Mouse (Mus musculus) brain, embryonic 14.5 days (tissue): ENCODE results near the gene Tob1. TPM values are rescaled to one million over a fixed set of nuclear protein-coding genes. Genes with fewer than 3 reads are reported as not detected.

Experiments used
- DNase-seq: peaks from one replicate; pipeline ENCODE4 v3.0.0-alpha.2; 2011; ENCODE audit warnings: low read depth
- CTCF ChIP-seq: fragments of 200-500 bp; IDR thresholded peaks from 2 replicates; pipeline ENCODE4 v1.5.1; 2012; ENCODE audit warnings: inconsistent platforms, mild to moderate bottlenecking, moderate library complexity, borderline replicate concordance; ENCODE audit not compliant: insufficient read depth, insufficient read length; ENCODE audit errors: extremely low read depth
- POLR2A ChIP-seq: fragments of 200-500 bp; IDR thresholded peaks from 2 replicates; pipeline ENCODE4 v1.6.1; 2012; ENCODE audit warnings: mild to moderate bottlenecking, inconsistent platforms, borderline replicate concordance; ENCODE audit not compliant: poor library complexity, insufficient read depth, insufficient read length, severe bottlenecking; ENCODE audit errors: extremely low read depth
- polyA plus RNA-seq: library from polyadenylated mRNA; depleted of rRNA; stranded (reverse); fragments of >200 nt; gene quantifications from 2 replicates; pipeline ENCODE4 v1.2.3, GENCODE M21; 2012

Gene Tob1
- polyA plus RNA-seq, 1 experiment = 29.9 TPM

GRCm38 (mm10) chr11:94213735-94214594 is 2.7 kb downstream of the Tob1 start:
- TF ChIP-seq CTCF = no peak
- no peak for TF ChIP-seq POLR2A
- peak; percentile 57 for DNase-seq

- DNase-seq = no peak
- TF ChIP-seq CTCF (no peak), POLR2A (no peak)
Observed at GRCm38 (mm10) chr11:94215581-94215980, 4.3 kb downstream of the Tob1 start.

GRCm38 (mm10) chr11:94216247-94216646 is 5.0 kb downstream of the Tob1 start:
- no peak for DNase-seq
- TF ChIP-seq POLR2A (no peak), CTCF (no peak)

- TF ChIP-seq POLR2A (no peak), CTCF (no peak)
- DNase-seq = no peak
Observed at GRCm38 (mm10) chr11:94221257-94221656, 10.0 kb downstream of the Tob1 start.

GRCm38 (mm10) chr11:94223531-94223930 is 12.3 kb downstream of the Tob1 start:
- TF ChIP-seq CTCF (no peak), POLR2A (no peak)
- DNase-seq = no peak

- DNase-seq = peak; percentile 71
Observed at GRCm38 (mm10) chr11:94225985-94226384, 14.7 kb downstream of the Tob1 start.

GRCm38 (mm10) chr11:94228416-94228815 is 17.2 kb downstream of the Tob1 start:
- peak; percentile 45 for DNase-seq
- TF ChIP-seq POLR2A (no peak), CTCF (no peak)

More at GRCm38 (mm10) chr11:94225985-94226384, 14.7 kb downstream of the Tob1 start:
- TF ChIP-seq POLR2A (no peak), CTCF (peak; percentile 55; the same call in 1 of the 2 replicates)

- TF ChIP-seq POLR2A (no peak), CTCF (no peak)
- DNase-seq = peak; percentile 51
Observed at GRCm38 (mm10) chr11:94229207-94229960, 18.1 kb downstream of the Tob1 start.

- DNase-seq = no peak
- no peak for TF ChIP-seq POLR2A
- no peak for TF ChIP-seq CTCF
Observed at GRCm38 (mm10) chr11:94230244-94230643, 19.0 kb downstream of the Tob1 start.

GRCm38 (mm10) chr11:94231821-94232552 is 20.7 kb downstream of the Tob1 start:
- no peak for DNase-seq
- TF ChIP-seq POLR2A (no peak), CTCF (no peak)

GRCm38 (mm10) chr11:94233405-94233804 is 22.2 kb downstream of the Tob1 start:
- TF ChIP-seq CTCF (no peak), POLR2A (no peak)
- DNase-seq = no peak

- no peak for DNase-seq
- no peak for TF ChIP-seq POLR2A
- TF ChIP-seq CTCF = no peak
Observed at GRCm38 (mm10) chr11:94234380-94234779, 23.1 kb downstream of the Tob1 start.

- DNase-seq = no peak
- no peak for TF ChIP-seq CTCF
Observed at GRCm38 (mm10) chr11:94234857-94235256, 23.6 kb downstream of the Tob1 start.

GRCm38 (mm10) chr11:94236074-94236473 is 24.8 kb downstream of the Tob1 start:
- DNase-seq = peak; percentile 92
- peak; percentile 94 for TF ChIP-seq CTCF
- TF ChIP-seq POLR2A = no peak

GRCm38 (mm10) chr11:94238786-94239185 is 27.5 kb downstream of the Tob1 start:
- TF ChIP-seq POLR2A (no peak), CTCF (no peak)
- DNase-seq = no peak
